Mouse (Mus musculus) retina, adult 2 months (tissue): ENCODE results near the gene Fam25c.

ENCODE experiments used
- DNase-seq: peaks from one replicate; pipeline ENCODE4 v3.0.0-alpha.2; 2012; ENCODE audit warnings: low read depth, low spot score

Fam25c gene

GRCm38 (mm10) chr14:34355301-34355700 is at the start of gene Fam25c:
Fam25c (minus strand) TSS chr14:34355433.
- no peak for DNase-seq

- DNase-seq: no peak
Measured at GRCm38 (mm10) chr14:34403424-34403823, 48.2 kb upstream of the Fam25c start.

- no peak for DNase-seq
Measured at GRCm38 (mm10) chr14:34402871-34403270, 47.6 kb upstream of the Fam25c start.

- peak; percentile 70 for DNase-seq
Measured at GRCm38 (mm10) chr14:34401135-34401534, 45.9 kb upstream of the Fam25c start.

GRCm38 (mm10) chr14:34400021-34400420 is 44.8 kb upstream of the Fam25c start:
- DNase-seq: no peak

- DNase-seq: no peak
Measured at GRCm38 (mm10) chr14:34399301-34399700, 44.1 kb upstream of the Fam25c start.

GRCm38 (mm10) chr14:34398901-34399300 is 43.7 kb upstream of the Fam25c start:
- DNase-seq: no peak

GRCm38 (mm10) chr14:34397871-34398270 is 42.6 kb upstream of the Fam25c start:
- DNase-seq: no peak

GRCm38 (mm10) chr14:34393295-34393694 is 38.1 kb upstream of the Fam25c start:
- DNase-seq: no peak

- DNase-seq: no peak
Measured at GRCm38 (mm10) chr14:34382921-34383704, 27.9 kb upstream of the Fam25c start.

- DNase-seq: no peak
Measured at GRCm38 (mm10) chr14:34378560-34379331, 23.5 kb upstream of the Fam25c start.

- no peak for DNase-seq
Measured at GRCm38 (mm10) chr14:34377121-34377520, 21.9 kb upstream of the Fam25c start.

GRCm38 (mm10) chr14:34375941-34376340 is 20.7 kb upstream of the Fam25c start:
- no peak for DNase-seq

GRCm38 (mm10) chr14:34375415-34375904 is 20.2 kb upstream of the Fam25c start, which contains the start of gene Mmrn2:
Mmrn2 (plus strand) TSS chr14:34375465.
- DNase-seq: no peak

GRCm38 (mm10) chr14:34374577-34374976 is 19.3 kb upstream of the Fam25c start, which contains the start of gene Sncg:
Sncg (minus strand) TSS chr14:34374789.
- no peak for DNase-seq

- DNase-seq: no peak
Measured at GRCm38 (mm10) chr14:34373581-34373980, 18.3 kb upstream of the Fam25c start.

GRCm38 (mm10) chr14:34372646-34373045 is 17.4 kb upstream of the Fam25c start:
- DNase-seq: no peak

GRCm38 (mm10) chr14:34371763-34372162 is 16.5 kb upstream of the Fam25c start:
- DNase-seq: no peak

- no peak for DNase-seq
Measured at GRCm38 (mm10) chr14:34370921-34371320, 15.7 kb upstream of the Fam25c start.

GRCm38 (mm10) chr14:34370203-34370602 is 15.0 kb upstream of the Fam25c start:
- DNase-seq: no peak

- no peak for DNase-seq
Measured at GRCm38 (mm10) chr14:34365147-34365507, 9.9 kb upstream of the Fam25c start.
